Mouse (Mus musculus) cerebellum, adult 11 months (tissue): Measurements from ENCODE around the gene Setd1b.

ENCODE experiments used
- DNase-seq: peaks from one replicate; pipeline ENCODE4 v3.0.0; 2022

The Setd1b gene

DNA sequence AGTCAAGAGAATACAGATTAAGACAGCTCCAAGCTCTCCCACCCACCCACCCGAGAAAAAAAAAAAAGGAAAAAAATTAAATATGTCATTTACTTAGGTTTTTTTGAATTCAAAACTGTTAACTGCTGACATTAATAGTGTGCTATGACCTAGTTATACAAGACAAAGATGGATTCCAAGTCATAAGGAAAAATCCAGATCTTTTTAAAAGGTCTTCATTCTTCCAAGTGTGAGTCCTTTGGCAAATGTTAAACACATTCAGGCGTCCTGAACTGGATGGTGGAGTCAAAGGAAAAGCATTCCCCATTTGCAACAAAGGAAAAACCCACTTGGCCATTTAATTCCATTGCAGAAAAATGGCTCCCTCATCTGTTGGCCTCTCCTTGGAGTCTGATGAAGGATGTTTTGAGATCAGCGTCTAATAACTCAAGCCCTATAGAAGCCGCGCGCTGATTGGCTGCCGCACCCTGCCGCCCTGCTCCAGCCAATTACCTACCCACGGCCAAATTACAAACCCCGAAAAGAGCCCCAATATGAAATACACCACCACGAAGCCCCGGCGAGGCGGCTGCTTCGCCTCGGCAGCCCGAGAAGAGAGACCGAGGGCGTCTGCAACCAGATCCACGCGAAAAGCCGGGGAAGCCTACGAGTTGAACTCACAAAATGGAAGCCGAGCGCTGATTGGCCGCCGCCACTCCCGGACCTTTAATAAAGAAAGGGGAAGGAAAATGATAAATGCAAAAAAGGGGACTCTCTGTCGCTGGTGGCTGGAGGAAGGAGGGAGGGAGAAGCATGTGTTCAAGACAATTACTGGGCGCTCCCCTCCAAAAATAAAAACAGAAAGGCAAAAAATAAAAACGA is 1.1 kb upstream of the Setd1b start:
- DNase-seq = peak; percentile 91

DNA sequence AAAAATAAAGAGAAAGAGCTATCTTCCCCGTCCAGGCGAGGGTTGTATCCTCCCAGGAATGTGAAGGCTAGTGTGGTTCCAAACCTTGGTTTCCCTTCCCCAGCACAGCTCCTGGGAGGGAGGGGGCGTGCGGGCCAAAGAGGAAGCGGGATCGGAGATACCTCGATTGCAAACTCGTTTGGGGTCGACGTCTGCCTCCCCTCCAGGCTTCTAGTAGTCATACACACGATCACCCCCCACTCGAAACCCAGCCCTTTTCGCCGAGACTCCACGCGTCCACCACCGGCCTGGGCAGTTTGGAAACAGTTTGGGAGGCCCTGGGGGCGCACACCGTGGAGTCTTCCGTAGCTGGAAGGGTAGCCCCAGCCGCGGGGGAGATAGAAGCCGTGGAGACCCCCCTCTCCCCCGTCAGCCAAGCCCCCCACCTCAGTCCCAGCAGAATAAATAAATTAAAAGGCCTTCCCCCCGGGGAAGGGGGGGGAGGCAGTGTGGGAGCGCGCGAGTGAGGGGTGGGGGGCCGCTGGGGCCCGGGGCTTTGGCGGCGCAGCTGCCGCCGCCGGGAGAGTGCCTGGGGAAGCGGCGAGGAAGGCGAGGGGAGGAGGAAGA is 335 bp upstream of the Setd1b start:
- peak; percentile 59 for DNase-seq

GRCm38 (mm10) chr5:123143251-123143970 is 1.4 kb downstream of the Setd1b start:
- DNase-seq = no peak

DNA sequence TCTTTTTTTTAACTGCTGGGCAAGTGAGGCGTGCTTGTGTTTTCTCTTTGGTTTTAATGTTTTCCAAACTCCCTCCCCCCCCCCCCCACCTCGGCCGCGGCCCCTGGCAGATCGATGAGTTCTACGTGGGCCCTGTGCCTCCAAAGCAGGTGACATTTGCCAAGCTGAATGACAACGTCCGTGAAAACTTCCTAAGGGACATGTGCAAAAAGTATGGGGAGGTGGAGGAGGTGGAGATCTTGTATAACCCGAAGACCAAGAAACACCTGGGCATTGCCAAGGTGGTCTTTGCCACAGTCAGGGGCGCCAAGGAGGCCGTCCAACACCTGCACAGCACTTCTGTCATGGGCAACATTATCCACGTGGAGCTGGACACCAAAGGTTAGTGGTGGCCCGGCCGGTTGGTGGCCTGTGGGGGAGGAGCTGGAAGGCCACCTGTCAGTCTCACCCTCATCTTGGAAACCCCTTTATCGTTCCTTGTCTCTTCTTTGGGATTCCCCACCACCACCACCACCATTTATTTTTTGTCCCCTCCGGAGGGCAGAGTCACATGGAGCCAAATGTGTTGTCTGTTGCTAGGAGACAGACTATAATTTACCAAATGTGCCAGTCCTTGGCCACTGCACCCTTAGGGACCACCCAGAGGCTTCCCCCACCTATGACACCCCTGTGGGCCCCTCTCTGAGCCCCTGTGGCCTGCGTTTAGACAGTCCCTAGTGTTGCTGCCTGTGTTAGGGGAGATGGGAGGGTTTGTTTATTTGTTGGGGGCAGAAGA is 2.2 kb downstream of the Setd1b start:
- peak; percentile 45 for DNase-seq

DNA sequence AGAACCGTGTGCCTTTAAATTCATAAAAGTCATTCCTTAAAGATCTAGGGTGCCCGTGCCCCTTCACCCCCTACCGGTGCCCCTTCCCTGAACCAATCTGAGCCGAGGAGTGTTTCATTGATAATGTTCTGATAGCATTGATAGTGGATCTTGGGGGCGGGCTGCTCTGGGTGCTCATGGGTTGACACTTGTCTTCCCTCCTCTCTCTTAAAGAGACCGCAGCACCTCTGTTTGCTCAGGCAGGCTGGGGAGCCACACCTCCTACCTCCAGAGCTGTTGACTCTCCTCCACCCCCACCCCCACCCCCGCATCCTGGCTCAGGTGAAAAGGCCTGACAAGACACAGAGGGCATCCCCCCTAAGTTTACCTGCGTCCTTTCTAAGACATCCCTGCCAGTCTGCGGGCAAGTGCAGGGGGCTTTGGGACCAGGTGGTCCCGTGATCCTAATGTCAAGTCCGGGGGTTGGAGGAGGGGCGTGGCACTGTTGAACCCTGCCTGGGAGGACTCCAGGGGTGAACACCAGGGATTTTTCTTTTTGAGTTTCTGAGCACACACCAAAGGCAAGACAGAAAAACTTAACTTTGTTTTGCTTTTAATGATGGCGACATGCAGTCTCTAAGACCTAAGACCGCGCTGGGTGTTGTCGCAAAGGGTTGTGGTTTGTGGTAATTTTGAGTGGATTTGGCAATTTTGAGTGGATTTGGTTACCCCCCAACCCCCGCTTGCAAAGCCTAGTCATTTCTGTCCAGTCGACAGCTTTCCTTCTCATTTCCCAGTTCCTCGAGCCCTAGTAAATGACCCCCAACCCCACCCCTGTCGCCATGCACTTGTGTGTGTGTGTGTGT is 3.0 kb downstream of the Setd1b start:
- no peak for DNase-seq

GRCm38 (mm10) chr5:123146357-123146756 is 4.4 kb downstream of the Setd1b start:
- DNase-seq = no peak

- no peak for DNase-seq
Measured at GRCm38 (mm10) chr5:123147569-123147968, 5.6 kb downstream of the Setd1b start.

DNA sequence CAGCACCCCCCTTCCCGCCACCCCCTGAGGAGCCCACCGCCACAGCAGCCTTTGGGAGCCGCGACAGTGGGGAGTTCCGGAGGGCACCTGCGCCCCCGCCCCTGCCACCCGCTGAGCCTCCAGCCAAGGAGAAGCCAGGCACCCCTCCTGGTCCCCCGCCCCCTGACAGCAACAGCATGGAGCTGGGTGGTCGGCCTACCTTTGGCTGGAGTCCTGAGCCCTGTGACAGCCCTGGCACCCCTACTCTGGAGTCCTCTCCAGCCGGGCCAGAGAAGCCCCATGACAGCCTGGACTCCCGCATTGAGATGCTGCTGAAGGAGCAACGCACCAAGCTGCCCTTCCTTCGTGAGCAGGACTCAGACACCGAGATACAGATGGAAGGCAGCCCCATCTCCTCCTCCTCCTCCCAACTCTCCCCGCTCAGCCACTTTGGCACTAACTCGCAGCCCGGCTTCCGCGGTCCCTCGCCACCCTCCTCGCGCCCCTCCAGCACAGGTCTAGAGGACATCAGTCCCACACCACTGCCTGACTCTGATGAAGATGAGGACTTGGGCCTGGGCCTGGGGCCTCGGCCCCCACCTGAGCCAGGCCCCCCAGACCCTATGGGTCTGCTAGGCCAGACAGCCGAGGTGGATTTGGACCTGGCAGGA is 6.2 kb downstream of the Setd1b start:
- peak; percentile 39 for DNase-seq

GRCm38 (mm10) chr5:123149451-123150400 is 7.7 kb downstream of the Setd1b start:
- DNase-seq = peak; percentile 88

DNA sequence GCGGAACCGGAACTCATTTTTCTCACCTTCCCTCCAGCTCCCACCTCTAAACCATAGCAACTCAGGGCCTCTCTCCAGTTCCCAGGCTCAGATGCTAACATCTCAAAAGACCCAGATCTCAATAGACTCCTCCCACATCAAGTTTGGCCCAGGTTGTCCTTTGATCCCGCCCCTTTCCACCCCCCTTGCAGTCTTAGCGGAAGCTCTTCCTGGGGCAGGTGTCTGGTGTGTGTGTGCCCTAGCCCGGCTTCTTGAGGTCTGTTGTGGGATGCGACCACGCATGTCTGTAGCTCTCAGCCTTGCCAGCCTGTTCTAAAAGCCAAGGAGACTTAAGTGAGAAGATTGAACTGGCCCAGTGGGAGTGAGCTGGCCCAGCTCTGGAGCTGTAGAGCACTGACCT is 8.6 kb downstream of the Setd1b start:
- DNase-seq = peak; percentile 36

DNA sequence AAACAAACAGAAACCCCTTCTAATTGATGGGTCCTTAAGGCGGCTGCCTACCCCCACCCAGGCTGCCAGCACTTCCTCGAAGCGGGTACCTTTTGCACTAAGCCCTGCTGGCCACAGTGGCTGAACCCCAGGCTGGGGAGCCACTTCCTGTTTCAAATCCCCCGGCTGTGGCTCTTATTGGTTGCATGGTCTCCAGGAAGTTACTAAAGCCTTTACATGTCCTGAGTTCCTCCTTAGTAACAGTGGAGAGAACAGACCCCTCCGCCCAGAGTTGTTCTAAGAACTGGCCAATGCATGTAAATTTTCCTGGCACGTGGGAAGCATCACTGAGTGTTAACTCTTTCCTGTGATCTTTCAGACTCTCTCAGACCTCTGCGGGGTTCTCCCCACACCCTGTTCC is 9.1 kb downstream of the Setd1b start:
- no peak for DNase-seq

DNA sequence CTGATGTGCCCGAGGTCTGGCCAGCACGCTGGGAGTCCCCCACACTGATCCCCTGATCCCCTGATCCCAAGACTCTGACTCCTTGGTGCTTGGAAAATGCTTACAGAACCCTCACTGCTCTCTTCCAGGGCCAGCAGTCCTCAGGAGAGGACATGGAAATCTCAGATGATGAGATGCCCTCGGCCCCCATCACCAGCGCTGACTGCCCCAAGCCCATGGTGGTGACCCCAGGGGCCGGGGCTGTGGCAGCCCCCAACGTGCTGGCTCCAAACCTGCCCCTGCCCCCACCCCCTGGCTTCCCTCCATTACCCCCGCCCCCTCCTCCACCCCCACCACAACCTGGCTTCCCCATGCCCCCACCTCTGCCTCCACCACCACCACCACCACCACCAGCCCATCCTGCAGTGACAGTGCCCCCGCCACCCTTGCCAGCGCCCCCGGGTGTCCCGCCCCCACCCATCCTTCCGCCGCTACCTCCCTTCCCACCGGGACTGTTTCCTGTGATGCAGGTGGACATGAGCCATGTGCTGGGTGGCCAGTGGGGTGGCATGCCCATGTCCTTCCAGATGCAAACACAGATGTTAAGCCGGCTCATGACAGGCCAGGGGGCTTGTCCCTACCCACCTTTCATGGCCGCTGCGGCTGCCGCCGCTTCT is 9.8 kb downstream of the Setd1b start:
- DNase-seq = no peak

GRCm38 (mm10) chr5:123152901-123153300 is 10.9 kb downstream of the Setd1b start:
- no peak for DNase-seq

- peak; percentile 61 for DNase-seq
Measured at GRCm38 (mm10) chr5:123155425-123155824, 13.4 kb downstream of the Setd1b start.

DNA sequence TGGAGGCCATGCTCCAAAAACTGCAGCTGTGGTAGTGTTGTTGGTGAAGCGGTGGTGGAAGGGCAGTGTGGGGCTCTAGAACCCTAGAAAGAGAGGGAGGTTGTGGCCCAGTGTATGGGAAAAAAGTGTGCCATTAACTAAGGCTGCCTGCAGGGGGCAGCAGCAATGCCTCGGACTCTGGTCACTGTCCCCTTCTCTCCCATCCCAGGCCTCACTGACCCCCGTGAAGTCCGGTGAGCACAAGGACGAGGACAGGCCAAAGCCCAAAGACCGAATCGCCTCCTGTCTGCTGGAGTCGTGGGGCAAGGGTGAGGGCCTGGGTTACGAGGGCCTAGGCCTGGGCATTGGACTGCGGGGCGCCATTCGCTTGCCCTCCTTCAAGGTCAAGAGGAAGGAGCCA is 14.8 kb downstream of the Setd1b start:
- no peak for DNase-seq

DNA sequence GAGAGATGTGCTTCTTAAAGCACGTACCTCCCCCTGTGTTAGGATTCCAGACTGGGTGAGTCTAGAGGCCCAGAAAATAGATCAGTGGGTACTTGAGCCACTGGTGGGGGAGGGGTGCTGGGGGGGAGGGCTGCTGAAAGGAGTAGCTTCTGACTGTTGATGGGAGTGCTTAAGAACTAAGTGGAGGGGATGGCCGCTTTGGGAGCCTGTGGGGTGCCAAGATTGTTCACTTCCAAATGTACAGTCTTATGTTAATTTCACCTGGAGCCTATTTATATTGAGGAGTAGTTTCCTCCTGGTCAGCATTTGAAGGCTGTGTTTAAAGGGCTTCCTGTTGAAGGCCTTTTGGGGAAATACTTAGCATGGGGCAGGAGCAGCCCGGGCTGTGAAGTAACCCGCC is 16.0 kb downstream of the Setd1b start:
- no peak for DNase-seq

DNA sequence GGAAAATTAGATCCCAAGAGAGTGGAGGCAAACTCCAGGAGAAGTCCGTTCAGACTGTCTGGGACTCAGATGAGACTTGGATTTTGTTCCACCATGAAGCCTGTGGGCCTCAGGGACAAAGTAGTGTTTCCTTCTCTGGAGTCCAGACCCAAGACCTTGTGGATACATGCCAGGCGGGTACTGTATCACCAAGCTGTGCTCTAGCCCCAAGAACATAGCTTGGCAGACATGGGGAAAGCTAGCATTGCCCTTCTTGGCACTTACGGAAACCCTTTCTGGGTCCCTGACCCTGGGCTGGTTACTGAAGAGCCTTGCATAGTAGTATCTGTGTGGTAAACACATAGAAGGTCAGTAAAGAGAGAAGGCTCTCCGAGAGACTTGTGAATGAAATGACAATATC is 17.5 kb downstream of the Setd1b start:
- no peak for DNase-seq

GRCm38 (mm10) chr5:123159866-123160265 is 17.9 kb downstream of the Setd1b start:
- no peak for DNase-seq

DNA sequence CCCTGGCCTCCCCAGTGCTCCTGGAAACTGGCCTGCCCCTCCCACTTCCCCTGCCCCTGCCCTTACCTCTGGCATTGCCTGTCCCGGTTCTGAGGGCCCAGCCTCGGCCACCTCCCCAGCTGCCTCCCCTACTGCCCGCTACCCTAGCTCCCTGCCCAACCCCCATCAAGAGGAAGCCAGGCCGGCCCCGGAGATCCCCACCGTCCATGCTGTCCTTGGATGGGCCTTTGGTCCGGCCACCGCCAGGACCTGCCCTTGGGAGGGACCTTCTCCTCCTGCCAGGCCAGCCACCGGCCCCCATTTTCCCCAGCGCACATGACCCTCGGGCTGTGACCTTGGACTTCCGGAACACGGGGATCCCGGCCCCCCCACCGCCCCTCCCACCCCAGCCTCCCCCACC is 18.3 kb downstream of the Setd1b start:
- no peak for DNase-seq

- no peak for DNase-seq
Measured at GRCm38 (mm10) chr5:123162942-123163341, 20.9 kb downstream of the Setd1b start.
